Mouse (Mus musculus) urinary bladder, postnatal 14 days (tissue): ENCODE results near the gene Faf2.
"Not testable (repeated sequence)": the region's sequence is repeated elsewhere in the genome, so short reads cannot be mapped to it uniquely, and the experiment has no call there.

Source experiments
- DNase-seq: peaks from one replicate; pipeline ENCODE4 v3.0.0; 2021; ENCODE audit warnings: low spot score

The Faf2 gene

GRCm38 (mm10) chr13:54607204-54607603 is 14.4 kb upstream of the Faf2 start:
- no peak for DNase-seq

GRCm38 (mm10) chr13:54608002-54608401 is 13.6 kb upstream of the Faf2 start:
- no peak for DNase-seq

DNA sequence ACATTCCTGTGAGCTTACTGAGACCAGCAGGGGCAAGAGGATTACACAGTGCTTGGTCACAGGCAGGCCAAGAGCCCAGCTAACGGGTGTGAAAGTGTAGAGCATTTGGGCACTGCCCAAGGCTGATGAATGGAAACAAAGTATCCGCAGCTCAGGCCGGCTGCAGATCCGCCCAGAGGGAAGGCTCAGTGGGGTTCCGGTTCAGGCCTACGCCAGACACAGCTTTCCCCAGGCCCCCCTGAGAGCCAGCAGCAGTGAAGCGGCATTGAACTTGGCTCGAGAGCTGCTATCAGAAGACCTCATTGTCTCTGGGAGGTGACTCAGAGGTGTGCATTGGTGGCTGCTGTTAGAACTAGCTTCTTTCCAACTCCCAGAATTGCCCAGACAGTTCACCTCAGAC is 12.9 kb upstream of the Faf2 start:
- no peak for DNase-seq

- no peak for DNase-seq
These were observed 12.3 kb upstream of the Faf2 start for GRCm38 (mm10) chr13:54609301-54609700.

GRCm38 (mm10) chr13:54610613-54610971 is 11.0 kb upstream of the Faf2 start:
- DNase-seq: no peak

GRCm38 (mm10) chr13:54610972-54611754 is 10.4 kb upstream of the Faf2 start, which contains the start of gene Cltb:
Gene Cltb (minus strand): TSS chr13:54611344.
- peak; percentile 91 for DNase-seq

DNA sequence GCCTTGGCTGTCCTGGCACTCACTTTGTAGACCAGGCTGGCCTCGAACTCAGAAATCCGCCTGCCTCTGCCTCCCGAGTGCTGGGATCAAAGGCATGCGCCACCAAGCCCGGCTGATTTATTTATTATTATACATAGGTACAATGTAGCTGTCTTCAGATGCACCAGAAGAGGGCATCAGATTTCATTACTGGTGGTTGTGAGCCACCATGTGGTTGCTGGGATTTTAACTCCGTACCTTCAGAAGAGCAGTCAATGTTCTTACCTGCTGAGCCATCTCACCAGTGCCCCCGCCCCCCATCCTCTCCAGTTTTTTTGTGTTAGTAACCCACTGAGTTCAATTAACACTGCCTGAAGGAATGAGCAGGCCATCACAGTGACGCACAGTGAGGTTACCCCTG is 8.4 kb upstream of the Faf2 start:
- not testable (repeated sequence) for DNase-seq

DNA sequence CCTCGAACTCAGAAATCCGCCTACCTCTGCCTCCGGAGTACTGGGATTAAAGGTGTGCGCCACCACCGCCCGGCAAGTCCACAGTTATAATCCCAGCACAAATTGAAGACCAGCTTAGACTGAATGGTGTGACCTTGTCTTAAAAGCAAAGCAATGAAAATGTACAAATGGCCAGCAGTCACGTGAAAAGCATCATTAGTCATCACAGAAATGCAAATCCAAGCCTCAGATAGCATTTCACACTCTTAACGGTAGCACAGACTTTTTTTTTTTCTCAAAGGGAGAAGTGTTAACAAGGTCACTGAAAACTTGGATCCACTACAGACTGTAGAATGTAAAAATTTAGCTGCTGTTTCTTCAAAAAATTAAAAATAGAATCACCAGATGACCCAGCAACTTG is 5.3 kb upstream of the Faf2 start:
- no peak for DNase-seq

GRCm38 (mm10) chr13:54616998-54617397 is 4.6 kb upstream of the Faf2 start:
- no peak for DNase-seq

DNA sequence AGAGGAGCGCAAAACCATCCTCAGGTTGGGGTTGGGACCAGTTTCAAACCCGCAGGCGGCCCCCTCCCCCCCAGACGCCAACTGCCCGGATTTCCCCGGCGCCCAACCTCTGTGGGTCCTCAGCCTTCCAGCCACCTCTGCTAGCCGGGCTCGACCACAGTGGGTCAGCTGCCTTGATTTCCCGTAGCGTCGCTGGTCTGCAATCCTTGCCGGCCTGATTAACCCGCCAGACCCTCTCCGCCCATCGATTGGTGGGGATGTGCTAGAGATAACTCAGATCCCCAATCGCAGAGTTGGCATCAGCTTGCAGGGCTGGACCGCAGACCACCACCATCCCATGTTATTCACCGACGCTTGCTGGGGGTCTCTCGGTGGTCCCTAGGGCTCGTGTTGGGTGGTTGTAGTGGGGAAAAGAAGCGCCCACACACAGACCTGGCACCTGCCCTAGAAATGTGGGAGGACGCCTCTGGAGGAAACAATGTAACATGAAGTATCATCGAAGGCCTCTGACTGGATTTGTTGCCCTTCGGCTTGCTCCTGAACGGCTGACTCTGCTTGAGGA is 457 bp downstream of the Faf2 start:
- no peak for DNase-seq

GRCm38 (mm10) chr13:54629128-54629527 is 7.5 kb downstream of the Faf2 start:
- peak; percentile 30 for DNase-seq

- DNase-seq: no peak
These were observed 11.2 kb downstream of the Faf2 start for GRCm38 (mm10) chr13:54632731-54633277.

DNA sequence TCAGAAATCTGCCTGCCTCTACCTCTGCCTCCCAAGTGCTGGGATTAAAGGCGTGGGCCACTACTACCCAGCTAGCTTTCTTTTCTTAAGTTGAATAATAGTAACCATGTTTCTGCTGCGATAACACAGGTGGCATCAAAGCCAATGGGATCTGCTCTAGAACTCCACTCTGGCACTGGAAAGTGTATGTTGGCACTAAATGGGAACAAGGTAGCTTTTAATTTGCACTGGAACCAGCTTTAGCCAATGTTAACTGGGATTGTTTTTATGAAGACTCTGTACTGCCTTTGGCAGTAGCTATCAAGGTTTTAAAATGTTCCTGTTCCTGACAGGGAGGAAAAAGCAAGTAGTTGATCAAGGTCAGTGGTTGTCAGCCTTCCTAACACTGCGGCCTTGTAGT is 13.4 kb downstream of the Faf2 start:
- DNase-seq: no peak

DNA sequence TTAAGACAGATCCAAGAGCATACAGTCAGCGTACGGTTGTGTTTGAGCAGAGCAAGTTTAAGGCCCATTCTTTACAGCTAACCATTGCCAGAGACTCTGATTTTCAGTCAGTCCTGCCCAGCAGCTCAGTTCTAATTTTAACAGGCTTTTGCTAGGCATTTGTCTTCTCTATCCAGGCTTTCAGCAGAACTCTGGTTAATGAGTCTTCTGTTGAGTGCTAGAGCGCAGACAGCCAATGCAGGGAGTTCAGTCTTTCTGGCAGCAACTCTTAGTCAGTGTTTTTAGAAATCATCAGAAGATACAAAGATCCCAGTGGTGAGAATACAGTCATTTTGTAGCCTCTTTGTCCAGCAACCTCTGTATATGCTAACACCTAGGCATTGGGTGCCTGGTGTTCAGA is 28.9 kb downstream of the Faf2 start:
- DNase-seq: no peak

GRCm38 (mm10) chr13:54660877-54661276 is 39.3 kb downstream of the Faf2 start:
- no peak for DNase-seq

- peak; percentile 40 for DNase-seq
These were observed 39.8 kb downstream of the Faf2 start for GRCm38 (mm10) chr13:54661358-54661757.

- DNase-seq: no peak
These were observed 42.4 kb downstream of the Faf2 start for GRCm38 (mm10) chr13:54663999-54664398.

DNA sequence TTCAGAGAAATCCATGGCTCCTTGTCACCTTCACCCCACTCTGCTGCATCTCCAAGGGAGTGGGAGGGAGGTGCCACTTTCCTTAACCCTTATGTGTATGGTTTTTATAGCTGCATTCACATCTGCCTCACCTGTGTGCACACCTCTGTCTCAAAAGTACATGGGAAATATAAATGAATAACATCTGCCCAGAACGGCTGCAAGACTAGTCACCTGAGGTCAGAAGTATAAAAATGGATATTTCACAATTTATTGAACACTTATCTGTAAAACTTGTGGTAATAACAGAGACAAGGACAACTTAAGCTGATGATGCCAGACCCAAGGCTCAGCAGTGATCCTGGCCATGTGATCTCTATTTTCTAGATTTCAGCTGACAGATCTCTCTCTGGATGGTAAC is 42.9 kb downstream of the Faf2 start:
- DNase-seq: no peak

DNA sequence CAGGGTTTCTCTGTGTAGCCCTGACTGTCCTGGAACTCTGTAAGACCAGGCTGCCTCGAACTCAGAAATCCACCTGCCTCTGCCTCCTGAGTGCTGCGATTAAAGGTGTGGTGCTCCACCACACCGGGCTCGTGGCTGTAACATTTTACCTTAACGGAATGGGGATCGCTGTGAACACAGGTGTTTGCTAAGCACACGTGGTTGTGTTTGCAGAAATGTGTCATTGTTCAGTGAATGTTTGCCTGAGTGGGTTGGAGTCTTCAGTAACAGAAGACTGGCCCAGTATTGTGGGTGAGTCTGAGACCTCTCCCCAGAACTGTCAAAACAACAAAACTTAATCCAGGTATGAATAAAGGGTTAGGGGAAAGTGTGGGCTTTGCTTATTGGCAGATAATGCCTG is 43.5 kb downstream of the Faf2 start:
- no peak for DNase-seq

GRCm38 (mm10) chr13:54670491-54670890 is 48.9 kb downstream of the Faf2 start:
- DNase-seq: no peak

DNA sequence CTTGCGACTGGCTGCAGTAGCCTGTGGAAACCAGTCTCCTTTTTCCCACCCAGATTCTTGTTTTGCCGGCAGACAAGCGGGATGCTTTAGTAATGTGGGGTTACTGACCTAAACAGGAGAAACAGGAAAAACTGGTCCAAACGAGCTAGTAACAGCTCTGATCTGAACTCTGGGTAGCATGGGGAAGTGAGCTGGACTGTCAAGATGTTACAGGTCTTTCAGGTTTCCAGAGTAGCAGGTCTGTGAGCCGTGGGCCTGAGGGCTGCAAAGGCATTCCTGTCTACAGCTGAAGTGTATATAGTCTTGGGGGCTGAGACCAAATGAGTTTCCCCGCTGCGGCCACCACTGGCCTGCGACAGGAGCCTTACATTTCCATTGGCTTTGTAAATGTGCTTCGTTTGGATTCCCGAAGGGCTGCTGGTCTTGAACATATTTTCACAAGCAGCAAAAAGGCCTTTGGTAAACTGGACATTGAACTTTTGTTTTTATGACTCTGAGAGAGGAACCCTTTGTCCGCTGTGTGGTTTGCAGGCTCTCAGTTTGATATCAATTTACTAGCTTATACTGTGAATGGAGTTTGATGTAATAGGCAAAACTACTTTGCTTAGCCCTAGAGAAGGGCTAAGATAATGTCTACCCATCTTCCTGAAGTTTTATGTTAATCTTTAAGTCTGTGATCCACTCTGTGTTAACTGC is 54.5 kb downstream of the Faf2 start:
- DNase-seq: peak; percentile 66

DNA sequence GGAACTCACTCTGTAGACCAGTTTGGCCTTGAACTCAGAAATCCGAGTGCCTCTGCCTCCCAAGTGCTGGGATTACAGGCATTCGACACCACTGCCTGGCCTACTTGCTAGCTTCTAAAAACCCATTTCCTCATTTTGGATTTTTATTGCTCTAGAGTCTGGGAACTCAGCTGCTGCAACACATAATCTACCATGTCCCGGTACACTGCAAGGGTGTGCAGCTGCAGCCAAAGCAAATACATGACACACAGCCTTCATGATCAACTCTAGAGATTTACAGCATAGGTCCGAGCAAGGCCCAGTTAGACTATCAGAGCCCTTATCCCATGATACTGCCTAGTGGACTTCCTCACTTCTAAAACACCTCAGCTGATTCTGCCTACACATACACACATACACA is 56.7 kb downstream of the Faf2 start:
- DNase-seq: no peak
